Mouse (Mus musculus): ENCODE results near the gene Atad5.

- TF ChIP-seq CTCF (IDR thresholded peaks at IDR 0.05; ENCODE audit: low read depth), result no peak
- no peak for TF ChIP-seq EP300 (optimal IDR thresholded peaks at IDR 0.05)
Measured at GRCm38 (mm10) chr11:80088917-80089816, at the start of gene Atad5.

Measured in stomach, postnatal 0 days (tissue).